Mouse (Mus musculus): Measurements from ENCODE around the gene Olfr728.

Olfr728 gene

GRCm38 (mm10) chr14:50142580-50142979, at the start of gene Olfr728:
Gene Olfr728, minus strand, starts transcription at chr14:50142680.
- DNase-seq (ENCODE audit: low spot score) = no peak

- DNase-seq (ENCODE audit: low spot score) = no peak
Observed at GRCm38 (mm10) chr14:50188098-50188497, 45.6 kb upstream of the Olfr728 start, which contains the start of gene Olfr730. Gene Olfr730, minus strand, starts transcription at chr14:50188198.

GRCm38 (mm10) chr14:50152810-50153209, 10.3 kb upstream of the Olfr728 start, which contains the start of gene Olfr729:
Gene Olfr729, minus strand, starts transcription at chr14:50152910.
- DNase-seq (ENCODE audit: low spot score) = no peak

- DNase-seq (ENCODE audit: low spot score) = no peak
Observed at GRCm38 (mm10) chr14:50122886-50123285, 19.6 kb downstream of the Olfr728 start, which contains the start of gene Olfr727. Gene Olfr727, plus strand, starts transcription at chr14:50123186.

- DNase-seq (ENCODE audit: low spot score) = no peak
Observed at GRCm38 (mm10) chr14:50090853-50091252, 51.6 kb downstream of the Olfr728 start, which contains the start of gene Olfr726. Gene Olfr726, minus strand, starts transcription at chr14:50090953.
